Mouse (Mus musculus): Measurements from ENCODE around the gene Arid1b. TPM values are rescaled to one million over a fixed set of nuclear protein-coding genes. Genes with fewer than 3 reads are reported as not detected.

The Arid1b gene
- polyA plus RNA-seq, 1 experiment = 2.6 TPM

GRCm38 (mm10) chr17:5221041-5221440 is 226.9 kb downstream of the Arid1b start:
- H3K36me3 ChIP-seq (ENCODE audit: control insufficient read depth) = no peaks in the 10 kb centered on the region; the same call in 1 of the 2 replicates

GRCm38 (mm10) chr17:5221558-5221957 is 227.4 kb downstream of the Arid1b start:
- H3K36me3 ChIP-seq (ENCODE audit: control insufficient read depth) = no peaks in the 10 kb centered on the region; the same call in 1 of the 2 replicates
- H3K4me1 ChIP-seq (ENCODE audit: control insufficient read depth) = peaks cover 12% of the 10 kb centered on the region
- TF ChIP-seq TAL1 (IDR thresholded peaks at IDR 0.05; ENCODE audit: low read length) (no peak), GATA1 (IDR thresholded peaks at IDR 0.05; ENCODE audit: low read length) (no peak)
- no peak overlapping the region for H3K4me3 ChIP-seq (replicated peaks)
- H3K9me3 ChIP-seq (ENCODE audit: control insufficient read depth, low read length) = no peaks in the 10 kb centered on the region
- no peaks in the 10 kb centered on the region for H3K27me3 ChIP-seq (ENCODE audit: control insufficient read depth)

More at GRCm38 (mm10) chr17:5221041-5221440, 226.9 kb downstream of the Arid1b start:
- Histone ChIP-seq H3K9me3 (ENCODE audit: control insufficient read depth, low read length) (no peaks in the 10 kb centered on the region), H3K27me3 (ENCODE audit: control insufficient read depth) (no peaks in the 10 kb centered on the region), H3K4me3 (replicated peaks) (no peak overlapping the region), H3K4me1 (ENCODE audit: control insufficient read depth) (peaks cover 12% of the 10 kb centered on the region)
- TF ChIP-seq GATA1 (IDR thresholded peaks at IDR 0.05; ENCODE audit: low read length) (no peak), TAL1 (IDR thresholded peaks at IDR 0.05; ENCODE audit: low read length) (no peak)

GRCm38 (mm10) chr17:5222827-5223226 is 228.7 kb downstream of the Arid1b start:
- H3K27me3 ChIP-seq (ENCODE audit: control insufficient read depth) = no peaks in the 10 kb centered on the region
- H3K9me3 ChIP-seq (ENCODE audit: control insufficient read depth, low read length) = no peaks in the 10 kb centered on the region
- no peak overlapping the region for H3K4me3 ChIP-seq (replicated peaks)
- TF ChIP-seq TAL1 (IDR thresholded peaks at IDR 0.05; ENCODE audit: low read length) (no peak), GATA1 (IDR thresholded peaks at IDR 0.05; ENCODE audit: low read length) (no peak)
- no peaks in the 10 kb centered on the region; the same call in 1 of the 2 replicates for H3K36me3 ChIP-seq (ENCODE audit: control insufficient read depth)
- peaks cover 8% of the 10 kb centered on the region for H3K4me1 ChIP-seq (ENCODE audit: control insufficient read depth)

- H3K36me3 ChIP-seq (ENCODE audit: control insufficient read depth) = no peaks in the 10 kb centered on the region; the same call in 1 of the 2 replicates
- no peaks in the 10 kb centered on the region for H3K27me3 ChIP-seq (ENCODE audit: control insufficient read depth)
- no peak overlapping the region for H3K4me3 ChIP-seq (replicated peaks)
- TF ChIP-seq GATA1 (IDR thresholded peaks at IDR 0.05; ENCODE audit: low read length) = no peak
- TF ChIP-seq TAL1 (IDR thresholded peaks at IDR 0.05; ENCODE audit: low read length) = no peak
- H3K4me1 ChIP-seq (ENCODE audit: control insufficient read depth) = peaks cover 7% of the 10 kb centered on the region
- H3K9me3 ChIP-seq (ENCODE audit: control insufficient read depth, low read length) = no peaks in the 10 kb centered on the region
Measured at GRCm38 (mm10) chr17:5224932-5225331, 230.8 kb downstream of the Arid1b start.

GRCm38 (mm10) chr17:5227136-5227535 is 233.0 kb downstream of the Arid1b start:
- Histone ChIP-seq H3K4me1 (ENCODE audit: control insufficient read depth) (peaks cover 7% of the 10 kb centered on the region), H3K36me3 (ENCODE audit: control insufficient read depth) (no peaks in the 10 kb centered on the region; the same call in 1 of the 2 replicates)
- TF ChIP-seq GATA1 (IDR thresholded peaks at IDR 0.05; ENCODE audit: low read length) (no peak), TAL1 (IDR thresholded peaks at IDR 0.05; ENCODE audit: low read length) (no peak)

GRCm38 (mm10) chr17:5227950-5228615 is 234.0 kb downstream of the Arid1b start:
- H3K4me3 ChIP-seq (replicated peaks) = no peak overlapping the region
- no peaks in the 10 kb centered on the region for H3K27me3 ChIP-seq (ENCODE audit: control insufficient read depth)
- no peaks in the 10 kb centered on the region for H3K9me3 ChIP-seq (ENCODE audit: control insufficient read depth, low read length)
- H3K36me3 ChIP-seq (ENCODE audit: control insufficient read depth) = no peaks in the 10 kb centered on the region; the same call in 1 of the 2 replicates
- no peak for TF ChIP-seq TAL1 (IDR thresholded peaks at IDR 0.05; ENCODE audit: low read length)
- TF ChIP-seq GATA1 (IDR thresholded peaks at IDR 0.05; ENCODE audit: low read length) = no peak
- peaks cover 7% of the 10 kb centered on the region for H3K4me1 ChIP-seq (ENCODE audit: control insufficient read depth)

More at GRCm38 (mm10) chr17:5227136-5227535, 233.0 kb downstream of the Arid1b start:
- Histone ChIP-seq H3K9me3 (ENCODE audit: control insufficient read depth, low read length) (no peaks in the 10 kb centered on the region), H3K27me3 (ENCODE audit: control insufficient read depth) (no peaks in the 10 kb centered on the region), H3K4me3 (replicated peaks) (no peak overlapping the region)

- H3K27me3 ChIP-seq (ENCODE audit: control insufficient read depth) = no peaks in the 10 kb centered on the region
- no peaks in the 10 kb centered on the region for H3K9me3 ChIP-seq (ENCODE audit: control insufficient read depth, low read length)
- TF ChIP-seq TAL1 (IDR thresholded peaks at IDR 0.05; ENCODE audit: low read length) (no peak), GATA1 (IDR thresholded peaks at IDR 0.05; ENCODE audit: low read length) (no peak)
- no peak overlapping the region for H3K4me3 ChIP-seq (replicated peaks)
- no peaks in the 10 kb centered on the region; the same call in 1 of the 2 replicates for H3K36me3 ChIP-seq (ENCODE audit: control insufficient read depth)
- peaks cover 7% of the 10 kb centered on the region for H3K4me1 ChIP-seq (ENCODE audit: control insufficient read depth)
Measured at GRCm38 (mm10) chr17:5228616-5229250, 234.6 kb downstream of the Arid1b start.

- TF ChIP-seq TAL1 (IDR thresholded peaks at IDR 0.05; ENCODE audit: low read length) (no peak), GATA1 (IDR thresholded peaks at IDR 0.05; ENCODE audit: low read length) (no peak)
- no peaks in the 10 kb centered on the region for H3K27me3 ChIP-seq (ENCODE audit: control insufficient read depth)
- no peaks in the 10 kb centered on the region for H3K9me3 ChIP-seq (ENCODE audit: control insufficient read depth, low read length)
- no peaks in the 10 kb centered on the region for H3K36me3 ChIP-seq (ENCODE audit: control insufficient read depth)
- peaks cover 4% of the 10 kb centered on the region for H3K4me1 ChIP-seq (ENCODE audit: control insufficient read depth)
- no peak overlapping the region for H3K4me3 ChIP-seq (replicated peaks)
Measured at GRCm38 (mm10) chr17:5230063-5230462, 235.9 kb downstream of the Arid1b start.

GRCm38 (mm10) chr17:5232180-5232579 is 238.0 kb downstream of the Arid1b start:
- Histone ChIP-seq H3K9me3 (ENCODE audit: control insufficient read depth, low read length) (no peaks in the 10 kb centered on the region), H3K27me3 (ENCODE audit: control insufficient read depth) (no peaks in the 10 kb centered on the region), H3K4me3 (replicated peaks) (no peak overlapping the region), H3K36me3 (ENCODE audit: control insufficient read depth) (no peaks in the 10 kb centered on the region), H3K4me1 (ENCODE audit: control insufficient read depth) (no peaks in the 10 kb centered on the region)
- TF ChIP-seq TAL1 (IDR thresholded peaks at IDR 0.05; ENCODE audit: low read length) = no peak
- TF ChIP-seq GATA1 (IDR thresholded peaks at IDR 0.05; ENCODE audit: low read length) = no peak
